Mouse (Mus musculus) layer of hippocampus, postnatal 10 days (tissue): ENCODE measurements at regions not wholly inside any gene's neighbourhood (a gene's known extent, or its start where the extent isn't known, plus 50 kb on each side); places are given as distances from the start of the nearest gene placed in this dataset.

Experiments used
- DNase-seq, 2 experiments: peaks; one replicate each; pipeline ENCODE4 v3.0.0; 2021; ENCODE audit warnings: low spot score in 2 of 2

DNA sequence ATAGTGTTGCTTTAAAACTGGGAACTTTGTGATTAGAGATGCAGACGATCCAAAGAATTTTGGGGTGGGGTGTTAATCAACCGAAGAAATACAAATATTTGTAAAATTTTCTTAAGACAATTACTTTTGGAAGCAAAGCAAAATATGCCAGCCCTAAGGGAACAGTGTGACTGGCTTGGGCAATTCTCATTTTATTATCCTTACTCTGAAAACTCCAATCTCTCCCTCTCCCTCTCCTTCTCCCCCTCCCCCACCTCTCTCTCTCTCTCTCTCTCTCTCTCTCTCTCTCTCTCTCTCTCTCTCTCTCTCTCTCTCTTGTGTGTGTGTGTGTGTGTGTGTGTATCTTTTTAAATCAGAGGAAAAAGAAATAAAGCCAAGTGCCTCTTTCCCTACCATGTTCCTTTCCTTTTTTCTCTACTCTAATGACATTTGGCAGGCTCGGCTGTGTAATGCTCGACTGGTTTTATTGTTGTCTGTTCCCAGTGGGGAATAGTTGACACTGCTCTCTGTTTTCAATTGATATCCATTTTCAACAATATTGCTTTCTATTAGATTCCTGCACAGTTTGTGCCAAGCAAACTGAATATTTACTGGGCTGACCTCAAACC is 367.5 kb upstream of the Fam92a start:
- peak in 1 of 2 experiments; percentile 11 for DNase-seq

DNA sequence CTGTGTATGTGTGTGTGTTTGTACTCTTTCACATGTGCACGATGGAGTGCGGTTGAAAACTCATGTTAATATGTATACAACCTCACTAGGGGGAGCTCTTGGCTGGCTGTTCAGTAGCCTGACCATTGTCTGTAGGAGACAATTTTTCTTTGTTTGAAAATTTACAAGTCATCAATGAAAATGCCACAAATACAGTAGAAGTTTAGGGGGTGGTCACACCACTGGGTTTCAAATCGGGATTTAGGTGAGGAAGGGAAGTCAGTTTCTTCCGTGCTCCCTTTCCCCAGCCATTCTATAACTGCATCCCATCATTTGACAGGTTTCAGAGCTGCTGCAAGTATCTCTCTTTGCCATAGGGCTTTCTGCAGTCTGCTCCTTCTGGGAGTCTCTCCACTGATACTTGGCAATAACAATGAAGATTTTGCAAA is 366.9 kb upstream of the Fam92a start:
- peak; percentile 61 to 68 for DNase-seq

DNA sequence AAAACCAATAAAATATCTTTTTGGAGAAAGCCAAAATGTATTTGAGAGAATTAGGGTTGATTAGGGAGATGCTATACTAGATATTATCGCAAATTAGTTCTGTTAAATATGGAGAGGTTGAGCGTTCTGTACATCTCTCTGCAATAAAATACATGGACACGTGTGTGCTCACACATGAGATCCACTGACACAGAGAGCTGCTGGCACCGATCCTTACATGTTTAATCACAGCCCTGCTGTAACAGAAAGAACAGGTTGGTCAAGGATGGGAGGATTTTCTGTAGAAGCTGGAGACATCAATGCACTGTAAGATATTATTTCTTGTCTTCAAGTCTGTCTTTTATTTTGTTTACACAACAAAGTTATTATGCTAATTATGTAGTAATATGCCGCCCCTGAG is 366.2 kb upstream of the Fam92a start:
- no peak for DNase-seq

DNA sequence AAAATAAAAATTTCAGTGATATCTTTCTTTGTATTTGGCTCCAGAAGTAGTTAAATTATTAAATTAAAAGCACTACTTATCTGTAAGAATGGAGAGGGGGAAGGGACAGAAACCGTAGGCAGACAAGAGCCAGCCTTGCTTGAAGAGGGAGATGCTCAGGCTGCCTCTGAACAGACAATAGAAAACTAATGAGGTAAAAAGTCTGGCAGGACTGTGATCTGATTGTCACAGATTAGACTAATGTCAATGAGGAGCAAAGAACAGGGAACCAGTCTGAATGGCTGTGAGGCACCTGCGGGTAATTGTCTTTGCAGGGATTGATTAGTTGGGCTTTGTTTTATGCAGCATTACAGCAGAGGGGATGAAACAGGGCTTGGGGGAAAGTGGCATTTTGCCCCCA is 362.3 kb upstream of the Fam92a start:
- no peak for DNase-seq

DNA sequence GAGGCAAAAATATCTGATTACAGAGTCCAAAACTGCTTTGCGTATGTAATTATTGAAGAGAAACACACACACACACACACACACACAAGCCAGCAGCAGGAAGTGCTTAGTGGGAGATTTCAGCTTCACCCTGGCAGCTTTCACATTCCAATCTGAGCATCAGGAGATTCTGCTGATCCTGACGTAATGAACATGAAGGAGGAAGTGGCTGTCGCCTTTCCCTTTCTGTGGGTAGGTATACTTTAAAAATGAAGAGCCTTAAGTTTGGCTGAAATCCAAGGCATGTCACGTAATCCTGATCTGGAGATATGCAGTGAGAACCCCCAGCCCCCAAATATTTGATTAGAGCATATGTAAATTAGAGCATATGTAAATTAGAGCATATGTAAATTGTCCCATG is 361.1 kb upstream of the Fam92a start:
- no peak for DNase-seq

DNA sequence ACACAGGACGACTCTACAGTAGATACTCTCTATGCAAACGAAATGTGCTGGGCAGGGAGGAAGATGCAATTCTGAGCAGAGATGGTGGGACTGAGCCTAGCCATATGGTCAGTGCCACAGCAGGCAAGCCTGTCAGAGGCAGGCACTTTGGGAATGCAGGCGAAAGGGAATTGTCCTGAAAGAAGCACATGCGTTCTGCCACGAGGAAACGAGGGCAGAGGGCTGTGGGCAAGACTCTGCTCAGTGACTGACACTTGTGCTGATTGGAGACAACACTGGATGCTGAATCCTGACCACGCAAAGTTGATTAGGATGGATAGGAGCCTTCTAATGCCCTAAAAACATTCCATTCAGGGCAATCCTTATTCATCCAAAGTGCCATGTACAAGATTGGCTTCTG is 350.5 kb upstream of the Fam92a start:
- no peak for DNase-seq

DNA sequence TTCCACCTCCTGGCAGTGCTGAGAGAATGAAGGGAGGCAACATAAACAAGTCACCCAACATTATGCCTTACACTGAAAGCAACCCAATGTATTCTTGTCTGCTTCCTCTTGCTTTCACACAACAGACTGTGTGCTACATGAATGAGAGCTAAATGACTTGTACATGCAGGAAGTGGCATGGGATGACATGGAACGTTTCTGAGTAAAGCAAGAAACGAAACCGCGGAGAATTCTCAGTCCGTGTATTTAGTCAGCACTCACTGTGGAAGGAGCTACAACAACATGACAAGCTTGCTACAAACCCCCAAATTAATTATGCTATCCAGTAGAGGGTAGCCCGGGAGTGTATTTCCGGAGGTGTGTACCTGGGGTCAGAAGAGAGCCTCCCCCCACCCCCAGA is 349.4 kb upstream of the Fam92a start:
- DNase-seq, result no peak

DNA sequence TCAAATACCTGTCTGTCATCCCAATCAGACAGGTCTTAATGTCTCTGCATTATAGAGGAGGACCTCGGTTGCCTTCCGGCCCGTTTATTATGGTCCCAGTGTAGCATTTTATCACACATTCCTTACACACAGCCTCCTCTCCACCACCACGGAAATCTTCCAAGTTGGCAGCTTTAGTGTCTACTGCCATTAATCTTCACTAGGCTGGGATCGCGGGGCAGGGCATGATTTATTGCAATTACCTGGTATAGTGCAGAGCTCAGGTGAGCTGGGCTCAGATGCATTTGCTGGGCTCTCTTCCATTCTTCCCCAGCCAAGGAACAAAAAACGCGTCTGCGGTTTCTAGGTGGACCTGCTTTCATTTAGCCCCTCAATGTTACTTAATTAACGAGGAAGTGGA is 344.7 kb upstream of the Fam92a start:
- DNase-seq, result no peak

DNA sequence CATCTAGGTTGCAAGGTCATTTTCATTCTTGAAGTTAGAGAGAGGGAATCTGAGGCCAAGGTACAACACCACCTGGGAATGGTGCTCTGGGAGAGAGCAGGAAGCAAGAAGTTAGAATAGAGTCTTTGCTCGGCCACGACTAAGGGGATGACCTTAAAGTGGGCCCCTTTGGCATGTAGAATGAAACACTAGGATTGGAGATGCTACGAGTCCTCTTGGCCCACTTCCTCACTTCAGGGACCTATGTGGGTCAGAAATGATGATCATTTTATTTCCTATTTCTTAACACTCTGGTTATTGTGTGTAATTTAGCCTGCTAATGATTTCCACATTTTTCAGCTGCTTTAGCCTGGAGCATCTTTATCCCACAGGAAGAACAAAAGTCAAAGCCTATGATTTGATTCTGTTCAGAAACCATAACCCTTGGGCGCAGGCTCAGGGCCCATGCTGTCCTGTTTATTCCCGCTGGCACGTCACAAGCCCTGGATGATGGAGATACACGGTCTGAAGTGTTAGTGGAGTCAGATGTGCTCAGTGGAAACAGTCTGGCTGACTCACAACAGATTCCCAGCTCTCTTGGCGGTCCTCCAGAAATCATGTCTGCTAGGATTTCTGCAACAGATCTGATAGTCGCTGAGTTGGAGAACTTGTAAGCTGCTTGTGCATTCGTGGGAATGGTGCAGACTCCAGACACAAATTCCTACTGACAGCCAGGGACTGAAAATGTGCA is 340.0 kb upstream of the Fam92a start:
- peak; percentile 70 to 79 for DNase-seq

DNA sequence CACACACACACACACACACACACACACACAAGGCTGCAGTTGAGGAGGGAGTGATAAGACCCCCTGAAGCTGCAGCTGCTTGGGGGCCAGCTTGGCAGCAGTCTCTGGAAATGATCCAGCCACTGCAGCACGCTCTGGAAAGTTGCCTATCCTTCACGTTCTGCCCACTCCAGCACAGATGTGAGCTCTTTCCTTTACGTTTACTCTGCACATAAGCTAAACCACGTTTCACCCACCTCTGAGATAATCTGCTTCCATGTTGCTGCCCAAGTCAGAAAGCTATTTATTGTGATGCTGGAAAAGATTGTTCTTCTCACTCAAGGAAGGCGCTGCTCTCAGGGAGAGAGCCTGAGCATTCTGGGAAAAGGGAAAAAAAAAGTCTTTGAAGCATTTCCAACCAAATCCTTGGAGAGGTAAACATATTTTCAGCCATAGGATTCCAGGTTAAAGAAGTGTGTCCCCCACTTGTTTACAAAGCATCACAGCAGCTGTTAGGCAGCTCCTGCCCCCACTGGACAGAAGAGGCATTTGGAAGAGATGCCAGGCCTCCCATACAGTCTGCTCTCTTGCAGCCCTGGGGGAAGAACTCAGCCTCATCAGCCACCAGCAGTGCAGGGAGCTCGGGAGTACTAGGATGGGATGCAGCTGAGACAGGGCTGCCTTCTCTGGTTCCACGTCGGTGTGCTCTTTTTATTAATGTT is 335.2 kb upstream of the Fam92a start:
- DNase-seq, result peak; percentile 47 to 53

DNA sequence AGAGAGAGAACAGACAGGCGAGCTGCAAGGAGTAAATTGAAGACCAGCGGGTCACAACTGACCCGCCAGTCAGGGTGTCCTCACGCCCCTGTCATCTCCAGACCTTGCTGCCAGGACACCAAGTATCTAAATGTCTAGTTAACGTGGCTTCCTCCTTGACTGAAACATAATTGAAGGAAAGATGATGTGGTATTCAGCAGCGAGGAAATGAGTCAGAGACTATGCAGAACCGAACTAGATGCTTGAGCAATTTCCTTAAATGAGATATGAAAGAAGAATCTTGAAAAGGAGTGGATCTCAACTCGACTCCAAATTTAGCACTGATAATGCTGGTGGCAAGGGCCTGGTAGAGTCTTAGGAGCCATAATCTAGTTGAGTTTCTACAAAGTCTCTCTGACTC is 329.3 kb upstream of the Fam92a start:
- DNase-seq, result peak in 1 of 2 experiments; percentile 3

DNA sequence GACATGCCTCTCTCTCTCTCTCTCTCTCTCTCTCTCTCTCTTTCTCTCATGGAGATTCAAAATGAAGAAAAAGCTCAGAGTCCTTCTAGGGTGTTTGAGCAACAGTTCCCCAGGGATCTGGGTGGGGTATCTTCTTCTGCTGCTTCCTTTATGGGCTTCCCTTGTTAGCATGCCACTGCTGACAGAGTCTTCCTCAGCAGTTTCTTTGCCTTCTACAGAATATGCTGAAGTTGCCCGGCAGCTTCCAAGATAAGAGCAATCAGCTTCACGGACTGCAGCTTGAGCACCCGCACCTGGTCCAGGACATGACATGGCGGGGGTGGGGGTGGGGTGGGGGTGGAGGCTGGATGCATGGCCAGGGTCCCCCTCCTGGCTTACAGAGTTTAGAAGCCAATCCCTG is 326.6 kb upstream of the Fam92a start:
- peak in 1 of 2 experiments; percentile 3 for DNase-seq

DNA sequence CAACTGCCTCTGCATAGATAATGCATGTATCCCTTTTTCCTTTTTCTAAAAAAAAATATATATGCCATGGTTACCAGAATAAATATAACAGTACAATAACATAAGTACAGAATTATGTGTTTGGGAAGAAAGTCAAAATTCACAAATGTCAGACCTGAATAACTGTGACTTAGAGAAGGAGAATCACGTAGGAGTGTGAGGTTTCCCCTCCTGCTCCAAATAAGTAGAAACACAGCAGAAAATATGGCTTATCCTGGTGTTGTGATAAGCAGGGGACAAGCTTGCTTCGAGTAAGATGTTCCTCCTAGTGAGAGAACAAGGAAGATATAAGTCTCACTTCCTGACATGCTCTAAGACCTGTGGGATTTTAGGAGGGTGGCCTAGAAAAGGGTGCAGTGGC is 320.7 kb upstream of the Fam92a start:
- DNase-seq, result no peak

DNA sequence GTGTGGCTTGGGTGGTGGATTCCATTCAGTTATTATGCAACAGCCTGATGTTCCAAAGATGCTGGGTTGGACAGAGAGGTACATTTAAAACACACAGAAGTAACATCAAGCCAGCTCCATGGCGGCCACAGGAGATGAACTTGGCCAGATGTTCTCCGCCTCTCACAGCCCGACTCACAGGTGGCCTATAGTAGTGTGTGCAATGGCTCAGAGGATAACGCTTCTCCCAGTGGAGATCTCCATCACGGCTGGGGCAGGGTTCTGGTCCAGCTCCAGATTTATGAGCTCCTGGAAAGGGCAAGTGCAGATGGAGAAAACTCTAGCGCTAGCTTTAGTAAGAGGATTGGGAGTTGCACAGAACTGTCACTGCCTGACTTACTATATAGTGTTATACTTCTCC is 319.5 kb upstream of the Fam92a start:
- DNase-seq, result no peak

DNA sequence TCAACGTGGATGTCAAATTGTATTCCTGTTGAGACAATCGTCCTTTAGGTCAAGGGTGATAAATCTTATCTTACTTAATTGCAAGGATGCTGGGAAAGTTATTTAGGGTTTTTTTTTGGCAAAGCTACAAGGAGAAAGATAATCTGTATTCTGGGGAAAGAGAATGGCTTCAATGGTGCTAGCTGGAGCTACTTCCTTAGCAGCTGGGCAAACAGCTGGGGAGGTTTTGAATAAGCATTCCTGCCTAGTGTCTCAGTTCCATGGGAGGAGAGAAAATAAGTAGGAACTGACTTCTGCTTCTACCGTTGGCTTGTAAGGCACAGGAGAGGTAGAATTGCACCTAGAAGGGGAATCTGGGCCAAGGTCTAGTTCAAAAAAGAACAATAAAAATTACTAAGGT is 318.3 kb upstream of the Fam92a start:
- DNase-seq, result no peak

DNA sequence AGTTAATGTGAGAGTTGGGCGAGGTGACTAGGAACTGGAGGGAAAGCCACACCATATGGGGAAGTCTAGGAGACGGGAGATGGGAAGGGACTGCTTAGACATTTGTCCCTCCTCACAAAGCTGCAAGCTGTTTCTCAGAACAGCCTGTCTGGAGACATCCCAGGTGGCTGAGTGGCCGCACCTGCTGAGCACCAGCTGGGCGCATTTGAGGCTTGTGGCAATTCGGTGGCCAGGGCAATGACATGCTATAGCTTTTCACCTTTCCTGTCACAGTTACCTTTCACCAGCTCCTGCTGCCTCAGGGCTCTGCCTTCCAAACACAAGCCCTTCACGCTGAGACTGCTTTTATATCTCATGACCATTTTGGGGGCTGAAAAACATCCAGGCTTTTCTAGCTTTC is 317.5 kb upstream of the Fam92a start:
- no peak for DNase-seq

DNA sequence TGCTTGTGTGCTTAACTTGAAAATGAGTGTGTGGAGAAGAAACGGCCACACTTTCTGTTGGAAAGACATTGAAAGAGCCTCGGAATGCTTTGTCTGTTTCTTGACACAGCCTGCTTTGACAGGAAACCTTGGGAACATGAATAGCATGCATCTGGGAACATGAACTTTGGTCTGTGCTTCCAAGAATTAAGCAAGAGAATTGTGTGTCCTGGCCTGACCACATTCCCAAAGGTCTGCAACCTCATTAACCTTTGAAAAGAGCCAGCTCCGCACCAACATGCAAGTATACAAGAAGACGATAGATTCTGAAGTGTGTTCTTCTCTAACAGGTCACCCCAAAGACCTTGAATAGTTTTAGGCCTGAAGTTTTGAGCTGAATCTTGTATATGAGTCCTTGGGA is 309.7 kb upstream of the Fam92a start:
- no peak for DNase-seq

DNA sequence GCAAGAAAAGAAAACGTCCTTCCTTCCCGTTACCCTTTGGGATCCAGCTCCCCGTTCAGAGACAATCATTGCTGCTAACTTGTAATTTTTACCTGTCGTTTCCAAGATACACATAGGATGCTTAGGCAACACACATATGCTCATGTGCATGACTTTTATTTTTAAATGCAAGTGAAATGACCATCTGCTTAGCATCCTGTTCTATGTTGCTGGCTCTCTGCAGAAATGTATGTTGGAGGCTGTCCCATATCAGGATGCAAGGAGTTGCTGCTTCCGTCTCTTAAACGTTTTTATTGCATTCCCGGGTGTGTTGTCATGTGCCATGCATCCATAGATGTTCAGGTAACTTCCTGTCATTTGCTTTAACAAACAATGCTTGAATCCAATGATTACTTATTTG is 304.9 kb upstream of the Fam92a start:
- no peak for DNase-seq

DNA sequence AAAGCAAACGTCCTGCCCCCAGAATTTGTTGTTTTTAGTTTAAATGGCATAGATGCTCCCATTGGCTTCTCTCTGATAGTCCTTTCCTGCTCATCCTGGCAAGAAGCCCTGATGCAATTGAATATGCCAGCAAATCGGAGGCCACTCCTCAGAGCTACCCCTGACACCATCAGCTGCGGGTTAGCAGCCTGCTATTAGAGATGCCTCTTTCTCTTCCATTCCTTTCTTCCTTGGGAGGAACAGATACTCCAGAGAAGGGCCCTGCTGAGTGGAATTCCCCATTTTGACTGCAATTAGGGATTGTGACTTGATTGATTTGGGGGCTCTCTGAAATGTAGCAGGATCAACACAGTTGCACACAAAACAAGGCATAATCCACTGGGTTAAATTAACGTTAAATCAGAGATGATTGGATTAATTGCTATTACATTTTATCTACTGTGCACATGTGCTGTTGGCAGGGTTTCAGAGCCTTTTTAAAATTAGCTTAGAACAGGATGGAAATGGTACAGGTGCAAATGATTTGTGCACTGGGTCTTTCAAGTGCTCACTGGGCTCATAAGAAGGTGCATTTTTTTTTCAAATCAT is 303.3 kb upstream of the Fam92a start:
- DNase-seq, result peak in 1 of 2 experiments; percentile 12

DNA sequence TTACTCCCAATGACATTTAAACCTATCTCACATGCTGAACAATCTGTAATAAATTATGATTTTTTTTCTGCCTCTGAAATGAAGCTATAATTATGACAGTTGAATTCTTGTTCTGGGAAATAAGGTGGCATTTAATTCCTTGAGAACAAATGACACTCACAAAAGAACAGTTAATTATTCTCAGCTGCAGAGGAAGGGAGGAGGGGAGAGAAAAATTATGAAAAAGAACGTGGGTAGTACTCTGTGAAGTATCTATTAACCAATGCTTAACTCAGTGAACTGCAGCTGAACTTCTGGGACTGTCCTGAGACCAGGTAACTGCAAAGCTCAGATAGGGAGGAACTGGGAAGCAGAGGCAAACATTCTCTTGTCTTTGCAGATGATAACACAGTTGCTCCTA is 302.6 kb upstream of the Fam92a start:
- no peak for DNase-seq

DNA sequence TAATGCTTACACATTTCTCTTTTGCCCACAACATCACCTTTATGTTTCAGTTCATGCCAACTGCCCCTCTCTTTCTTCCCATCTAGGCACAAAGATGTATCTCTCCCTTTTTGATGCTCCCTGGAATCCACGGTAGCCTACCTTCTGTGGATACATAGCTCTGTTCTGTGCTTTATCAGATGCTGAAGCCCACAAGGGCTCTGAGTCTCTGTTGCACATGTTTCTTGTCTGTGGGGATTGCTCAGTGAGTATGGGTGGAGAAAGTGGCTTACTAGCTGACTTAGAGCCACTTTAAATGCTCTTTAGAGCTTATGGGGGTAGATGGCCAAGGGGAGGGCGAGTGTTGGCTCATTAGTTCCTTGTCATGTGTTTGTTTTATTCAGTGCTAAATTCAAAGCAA is 289.9 kb upstream of the Fam92a start:
- no peak for DNase-seq

DNA sequence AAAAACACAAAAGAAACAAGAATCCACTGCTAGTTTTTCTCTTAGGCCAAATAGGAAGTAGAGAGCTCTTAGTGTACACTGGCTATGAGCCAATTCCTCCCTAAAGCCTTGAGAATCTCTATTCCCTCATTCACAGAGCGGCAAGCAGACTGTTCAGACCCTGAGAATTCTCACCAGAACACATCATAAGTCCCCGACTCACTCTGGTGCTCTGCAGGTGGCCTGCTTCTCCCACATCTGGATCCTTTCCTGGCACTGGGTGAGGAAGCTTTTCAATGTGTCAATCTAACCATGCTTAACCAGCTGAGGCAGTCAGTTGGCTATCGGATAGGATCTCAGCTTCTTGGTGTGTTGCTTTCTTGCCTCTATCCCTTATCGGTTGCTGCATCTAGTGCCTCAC is 289.4 kb upstream of the Fam92a start:
- no peak for DNase-seq
